Mouse (Mus musculus) cerebellum, adult 9-11 months (tissue): ENCODE results near the gene Olfr1022.

Source experiments
- DNase-seq: peaks from one replicate; pipeline ENCODE4 v3.0.0; 2022

Olfr1022 gene

GRCm38 (mm10) chr2:85868294-85868693 is at the start of gene Olfr1022:
Gene Olfr1022, plus strand, starts transcription at chr2:85868594.
- DNase-seq = no peak

GRCm38 (mm10) chr2:85845383-85845782 is 23.0 kb upstream of the Olfr1022 start, which contains the start of gene Olfr1019:
Gene Olfr1019, minus strand, starts transcription at chr2:85845483.
- no peak for DNase-seq

- no peak for DNase-seq
These were observed 21.7 kb upstream of the Olfr1022 start, which contains the start of gene Olfr1020 for GRCm38 (mm10) chr2:85846730-85847129. Gene Olfr1020, plus strand, starts transcription at chr2:85847030.

GRCm38 (mm10) chr2:85885340-85885739 is 16.9 kb downstream of the Olfr1022 start, which contains the start of gene Olfr1023:
Gene Olfr1023, plus strand, starts transcription at chr2:85885640.
- DNase-seq = no peak

- no peak for DNase-seq
These were observed 36.6 kb downstream of the Olfr1022 start, which contains the start of gene Olfr1024 for GRCm38 (mm10) chr2:85904952-85905351. Gene Olfr1024, minus strand, starts transcription at chr2:85905052.

- no peak for DNase-seq
These were observed 44.8 kb downstream of the Olfr1022 start for GRCm38 (mm10) chr2:85913197-85913596.

GRCm38 (mm10) chr2:85914893-85915292 is 46.5 kb downstream of the Olfr1022 start, which contains the start of gene Olfr1025-ps1:
Gene Olfr1025-ps1, plus strand, starts transcription at chr2:85915193.
- DNase-seq = no peak
